Mouse (Mus musculus): ENCODE results near the gene Zscan29.
"Not testable (repeated sequence)": the region's sequence is repeated elsewhere in the genome, so short reads cannot be mapped to it uniquely, and the experiment has no call there.

The Zscan29 gene

DNA sequence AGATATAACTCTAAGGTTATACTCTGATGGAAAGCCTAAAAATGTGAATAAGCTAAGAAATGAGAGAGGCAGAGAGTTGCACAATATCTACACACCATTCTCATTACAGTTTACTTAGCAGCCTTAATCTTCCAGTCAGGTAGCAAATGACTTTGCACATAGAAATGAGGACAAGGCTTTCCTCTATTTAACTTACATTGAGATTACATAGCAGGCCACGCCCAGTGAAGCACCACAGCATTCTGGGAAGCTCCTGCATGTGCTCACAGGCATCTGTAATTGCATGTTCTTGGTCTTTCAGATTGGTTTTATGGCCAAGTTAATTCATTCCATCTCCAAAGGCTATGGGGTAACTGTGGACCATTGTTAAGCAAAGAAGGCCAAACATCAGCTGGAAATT is 38.1 kb downstream of the Zscan29 start:
- DNase-seq (ENCODE audit: low spot score): no peak

DNA sequence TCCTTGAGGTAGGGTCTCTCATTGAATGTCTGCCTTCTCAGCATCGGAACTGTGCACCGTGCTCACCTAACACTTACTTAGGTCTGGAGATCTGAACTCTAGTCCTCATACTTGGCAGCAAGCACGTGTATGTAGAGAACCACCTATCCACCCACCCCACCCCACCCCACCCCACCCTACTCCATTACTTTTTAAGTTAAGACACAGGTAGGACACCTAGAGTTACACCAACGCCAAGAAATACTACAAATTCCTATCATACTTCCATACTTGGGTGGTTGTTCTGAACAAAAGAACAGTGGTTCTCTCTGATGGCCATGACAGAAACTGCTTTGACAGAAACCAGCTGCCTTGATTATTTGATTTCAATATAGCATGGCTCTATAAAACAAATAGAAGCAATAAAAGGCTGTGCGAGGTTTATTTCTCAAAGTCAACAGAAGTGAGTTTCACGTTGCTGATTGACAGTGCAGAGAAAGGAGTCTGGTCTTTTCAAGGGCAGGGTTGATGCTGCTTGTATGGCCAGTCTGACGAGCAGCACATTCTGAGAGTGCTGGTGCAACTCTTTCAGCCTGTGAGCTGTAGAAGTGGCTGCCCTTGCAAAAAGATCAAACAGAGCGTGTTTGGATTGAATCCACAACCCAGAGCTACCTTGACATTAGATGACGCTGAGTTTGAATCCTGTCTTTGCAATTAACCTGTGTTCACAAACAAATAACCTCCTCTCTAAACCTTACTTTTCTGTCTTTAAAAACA is 41.9 kb downstream of the Zscan29 start:
- DNase-seq (ENCODE audit: low spot score): no peak

DNA sequence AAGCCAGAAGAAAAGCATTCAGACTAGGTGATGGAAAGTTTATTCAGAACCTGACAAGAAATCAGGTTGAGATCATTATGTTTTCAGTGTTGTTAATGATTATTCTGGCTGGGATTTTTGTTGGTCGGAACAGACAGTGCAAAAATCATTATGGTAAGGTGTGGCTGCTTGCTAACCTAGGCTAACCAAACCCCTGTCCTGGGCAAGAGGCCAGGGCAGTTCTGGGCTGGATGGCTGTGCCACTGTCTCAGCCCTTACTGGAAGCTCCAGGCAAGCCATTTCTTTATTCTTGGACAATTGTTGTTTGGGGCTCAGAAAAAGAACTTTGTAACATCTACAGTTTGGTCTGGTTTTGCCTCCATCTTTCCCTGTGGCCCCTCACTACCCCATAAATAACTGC is 43.4 kb downstream of the Zscan29 start:
- DNase-seq (ENCODE audit: low spot score): no peak

DNA sequence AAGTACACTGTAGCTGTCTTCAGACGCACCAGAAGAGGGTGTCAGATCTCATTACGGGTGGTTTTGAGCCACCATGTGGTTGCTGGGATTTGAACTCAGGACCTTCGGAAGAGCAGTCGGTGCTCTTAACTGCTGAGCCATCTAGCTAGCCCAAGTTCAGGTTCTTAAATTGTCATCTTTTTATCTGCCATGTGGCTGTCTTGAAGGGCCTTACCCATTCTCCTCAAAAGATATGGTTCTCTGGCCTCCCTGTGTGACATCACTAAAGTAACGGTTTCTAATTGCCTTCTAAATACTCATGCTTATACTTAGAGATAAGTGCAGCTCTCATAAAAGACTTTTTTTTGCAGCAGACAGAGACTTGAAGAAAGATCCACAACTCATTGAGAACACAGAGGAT is 44.6 kb downstream of the Zscan29 start:
- not testable (repeated sequence) for DNase-seq (ENCODE audit: low spot score)

DNA sequence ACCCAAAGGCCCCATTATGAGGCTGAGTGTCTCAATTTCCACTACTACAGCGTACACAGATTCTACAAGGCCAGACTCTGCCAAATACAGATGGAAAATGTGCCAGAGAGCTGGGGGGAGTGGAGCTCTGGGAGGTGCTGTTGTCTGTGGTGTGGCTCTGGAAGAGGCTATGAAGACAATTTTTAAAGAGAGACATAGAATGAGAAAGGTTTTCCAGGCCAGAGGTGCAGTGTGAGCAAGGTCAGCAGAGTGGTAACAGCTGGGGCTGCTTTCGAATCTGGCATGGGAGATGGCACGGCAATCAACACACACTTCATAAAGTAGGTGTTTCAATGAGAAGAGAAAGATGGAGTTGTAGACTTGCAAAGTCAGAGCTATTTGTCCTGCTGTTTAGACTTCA is 51.7 kb downstream of the Zscan29 start:
- DNase-seq (ENCODE audit: low spot score): no peak

DNA sequence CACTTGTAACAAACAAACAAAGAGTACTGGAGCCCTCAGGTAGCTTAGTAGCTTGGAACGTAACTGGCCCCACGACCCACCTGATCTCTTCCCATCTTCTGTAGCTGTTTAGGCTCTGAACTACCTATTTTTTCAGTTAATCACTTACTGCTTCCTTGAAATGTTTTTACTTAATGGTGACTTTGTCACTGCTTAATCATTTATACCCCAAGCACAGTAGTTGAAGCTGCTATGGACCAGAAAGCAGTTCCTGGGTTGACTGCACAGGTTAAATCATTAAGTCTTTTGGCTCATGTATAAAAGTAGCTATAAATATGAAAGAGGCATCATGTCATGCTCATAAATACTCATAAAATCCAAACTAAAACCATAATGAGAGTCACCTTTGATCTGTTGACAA is 55.5 kb downstream of the Zscan29 start:
- no peak for DNase-seq (ENCODE audit: low spot score)

DNA sequence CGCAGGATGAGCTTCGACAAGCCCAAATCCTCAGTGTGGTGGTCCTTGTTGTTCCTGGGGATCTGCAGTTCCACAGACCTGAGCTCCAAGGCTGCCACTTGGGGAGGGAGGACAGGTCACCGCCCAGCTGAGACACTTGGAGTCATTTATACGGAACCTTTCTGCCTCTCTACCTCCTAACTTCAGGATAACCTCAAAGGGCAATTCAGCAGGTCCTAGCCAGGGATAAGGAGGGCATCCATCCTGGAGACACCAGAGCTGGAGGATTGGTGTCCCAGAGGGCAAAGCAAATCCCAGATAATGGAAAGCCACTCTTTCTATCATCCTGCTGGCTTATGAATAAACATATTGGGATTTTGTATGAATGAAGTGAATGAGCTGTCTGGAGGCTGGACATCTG is 61.2 kb downstream of the Zscan29 start, which contains the start of gene Tgm7:
TSS of gene Tgm7 (minus strand) at position 101 of the 400 bp plus-strand sequence.
- no peak for DNase-seq (ENCODE audit: low spot score)
